Mouse (Mus musculus) retina, postnatal 1 day (tissue): ENCODE results near the gene Yif1b.

ENCODE experiments used
- DNase-seq: peaks from one replicate; pipeline ENCODE4 v3.0.0-alpha.2; 2012

Gene Yif1b

GRCm38 (mm10) chr7:29244732-29245416 lies 6.7 kb downstream of the Yif1b start:
- DNase-seq, result no peak

GRCm38 (mm10) chr7:29246015-29246414 lies 7.9 kb downstream of the Yif1b start:
- no peak for DNase-seq

GRCm38 (mm10) chr7:29246619-29247313 lies 8.6 kb downstream of the Yif1b start:
- no peak for DNase-seq

GRCm38 (mm10) chr7:29247314-29247700 lies 9.2 kb downstream of the Yif1b start:
- DNase-seq, result peak; percentile 74

GRCm38 (mm10) chr7:29247706-29248105 lies 9.6 kb downstream of the Yif1b start:
- DNase-seq, result no peak

GRCm38 (mm10) chr7:29248261-29248841 lies 10.2 kb downstream of the Yif1b start, which contains the start of gene 2200002D01Rik:
2200002D01Rik (minus strand) TSS chr7:29248466.
- no peak for DNase-seq

- DNase-seq, result no peak
Measured at GRCm38 (mm10) chr7:29251166-29251565, 13.0 kb downstream of the Yif1b start.

GRCm38 (mm10) chr7:29253842-29254241 lies 15.7 kb downstream of the Yif1b start:
- no peak for DNase-seq

- DNase-seq, result no peak
Measured at GRCm38 (mm10) chr7:29255875-29256274, 17.7 kb downstream of the Yif1b start.

GRCm38 (mm10) chr7:29257368-29257767 lies 19.2 kb downstream of the Yif1b start:
- no peak for DNase-seq

GRCm38 (mm10) chr7:29259781-29260730 lies 21.9 kb downstream of the Yif1b start:
- DNase-seq, result peak; percentile 67

GRCm38 (mm10) chr7:29262151-29262550 lies 24.0 kb downstream of the Yif1b start:
- no peak for DNase-seq

GRCm38 (mm10) chr7:29263831-29264230 lies 25.7 kb downstream of the Yif1b start:
- DNase-seq, result no peak

- DNase-seq, result no peak
Measured at GRCm38 (mm10) chr7:29265636-29266035, 27.5 kb downstream of the Yif1b start.

GRCm38 (mm10) chr7:29266931-29267330 lies 28.8 kb downstream of the Yif1b start:
- DNase-seq, result no peak

- DNase-seq, result no peak
Measured at GRCm38 (mm10) chr7:29270445-29270844, 32.3 kb downstream of the Yif1b start.

GRCm38 (mm10) chr7:29271687-29272465 lies 33.7 kb downstream of the Yif1b start:
- no peak for DNase-seq

- no peak for DNase-seq
Measured at GRCm38 (mm10) chr7:29276715-29277114, 38.6 kb downstream of the Yif1b start.

- no peak for DNase-seq
Measured at GRCm38 (mm10) chr7:29277510-29277909, 39.4 kb downstream of the Yif1b start.

GRCm38 (mm10) chr7:29279261-29279660 lies 41.1 kb downstream of the Yif1b start:
- peak; percentile 55 for DNase-seq

- DNase-seq, result no peak
Measured at GRCm38 (mm10) chr7:29279924-29280323, 41.8 kb downstream of the Yif1b start.

GRCm38 (mm10) chr7:29280801-29281200 lies 42.7 kb downstream of the Yif1b start:
- DNase-seq, result peak; percentile 32
